Mouse (Mus musculus): Measurements from ENCODE around the gene Cstb. TPM values are rescaled to one million over a fixed set of nuclear protein-coding genes. Genes with fewer than 3 reads are reported as not detected.

Cstb gene
- polyA plus RNA-seq, 1 experiment: 214 TPM

- H3K27me3 ChIP-seq (ENCODE audit: control insufficient read depth, insufficient read depth, low read length, poor library complexity, severe bottlenecking): no peaks in the 10 kb centered on the region
- no peak overlapping the region for H3K27ac ChIP-seq (ENCODE audit: insufficient read depth, low read length)
- H3K4me1 ChIP-seq (ENCODE audit: control insufficient read depth, insufficient read depth, low read length): peaks cover 12% of the 10 kb centered on the region
- no peaks in the 10 kb centered on the region; the same call in 1 of the 2 replicates for H3K36me3 ChIP-seq (ENCODE audit: control insufficient read depth, insufficient read depth, low read length, poor library complexity, severe bottlenecking)
- no peaks in the 10 kb centered on the region for H3K9me3 ChIP-seq (replicated peaks; ENCODE audit: control insufficient read depth, insufficient read depth, low read length, poor library complexity, severe bottlenecking)
- TF ChIP-seq POLR2A (IDR thresholded peaks at IDR 0.05; ENCODE audit: insufficient read depth, low read length): no peak
- TF ChIP-seq EP300 (IDR thresholded peaks at IDR 0.05; ENCODE audit: insufficient read depth, low read depth, low read length): no peak
- TF ChIP-seq CTCF (IDR thresholded peaks at IDR 0.05; ENCODE audit: low read depth, low read length): no peak
- no peak overlapping the region for H3K9ac ChIP-seq (ENCODE audit: low read depth, poor library complexity, severe bottlenecking)
- no peak overlapping the region for H3K4me3 ChIP-seq (ENCODE audit: low read depth, low read length)
These were observed 2.9 kb upstream of the Cstb start for GRCm38 (mm10) chr10:78422614-78423013.

- peak overlapping the region; percentile 96 for H3K4me3 ChIP-seq (ENCODE audit: low read depth, low read length)
- H3K27me3 ChIP-seq (ENCODE audit: control insufficient read depth, insufficient read depth, low read length, poor library complexity, severe bottlenecking): no peaks in the 10 kb centered on the region
- H3K9ac ChIP-seq (ENCODE audit: low read depth, poor library complexity, severe bottlenecking): peak overlapping the region; percentile 67
- no peaks in the 10 kb centered on the region for H3K9me3 ChIP-seq (replicated peaks; ENCODE audit: control insufficient read depth, insufficient read depth, low read length, poor library complexity, severe bottlenecking)
- TF ChIP-seq EP300 (IDR thresholded peaks at IDR 0.05; ENCODE audit: insufficient read depth, low read depth, low read length): no peak
- no peak for TF ChIP-seq POLR2A (IDR thresholded peaks at IDR 0.05; ENCODE audit: insufficient read depth, low read length)
- TF ChIP-seq CTCF (IDR thresholded peaks at IDR 0.05; ENCODE audit: low read depth, low read length): no peak
- H3K27ac ChIP-seq (ENCODE audit: insufficient read depth, low read length): 0 out of 2 replicates have a peak overlapping the region, but pooled peaks have one; percentile 7
- peaks cover 9% of the 10 kb centered on the region for H3K4me1 ChIP-seq (ENCODE audit: control insufficient read depth, insufficient read depth, low read length)
- peaks cover 2% of the 10 kb centered on the region for H3K36me3 ChIP-seq (ENCODE audit: control insufficient read depth, insufficient read depth, low read length, poor library complexity, severe bottlenecking)
These were observed 757 bp downstream of the Cstb start for GRCm38 (mm10) chr10:78426117-78426735.

GRCm38 (mm10) chr10:78428070-78428469 is 2.6 kb downstream of the Cstb start:
- no peaks in the 10 kb centered on the region for H3K9me3 ChIP-seq (replicated peaks; ENCODE audit: control insufficient read depth, insufficient read depth, low read length, poor library complexity, severe bottlenecking)
- H3K4me3 ChIP-seq (ENCODE audit: low read depth, low read length): no peak overlapping the region
- H3K9ac ChIP-seq (ENCODE audit: low read depth, poor library complexity, severe bottlenecking): no peak overlapping the region
- H3K27ac ChIP-seq (ENCODE audit: insufficient read depth, low read length): no peak overlapping the region
- TF ChIP-seq CTCF (IDR thresholded peaks at IDR 0.05; ENCODE audit: low read depth, low read length): no peak
- TF ChIP-seq EP300 (IDR thresholded peaks at IDR 0.05; ENCODE audit: insufficient read depth, low read depth, low read length): no peak
- no peak for TF ChIP-seq POLR2A (IDR thresholded peaks at IDR 0.05; ENCODE audit: insufficient read depth, low read length)
- H3K36me3 ChIP-seq (ENCODE audit: control insufficient read depth, insufficient read depth, low read length, poor library complexity, severe bottlenecking): peaks cover 2% of the 10 kb centered on the region
- no peaks in the 10 kb centered on the region for H3K27me3 ChIP-seq (ENCODE audit: control insufficient read depth, insufficient read depth, low read length, poor library complexity, severe bottlenecking)
- H3K4me1 ChIP-seq (ENCODE audit: control insufficient read depth, insufficient read depth, low read length): peaks cover 9% of the 10 kb centered on the region

- no peak overlapping the region for H3K27ac ChIP-seq (ENCODE audit: insufficient read depth, low read length)
- H3K4me1 ChIP-seq (ENCODE audit: control insufficient read depth, insufficient read depth, low read length): peaks cover 6% of the 10 kb centered on the region
- no peak overlapping the region for H3K9ac ChIP-seq (ENCODE audit: low read depth, poor library complexity, severe bottlenecking)
- no peak overlapping the region for H3K4me3 ChIP-seq (ENCODE audit: low read depth, low read length)
- no peaks in the 10 kb centered on the region for H3K9me3 ChIP-seq (replicated peaks; ENCODE audit: control insufficient read depth, insufficient read depth, low read length, poor library complexity, severe bottlenecking)
- H3K36me3 ChIP-seq (ENCODE audit: control insufficient read depth, insufficient read depth, low read length, poor library complexity, severe bottlenecking): peaks cover 2% of the 10 kb centered on the region
- H3K27me3 ChIP-seq (ENCODE audit: control insufficient read depth, insufficient read depth, low read length, poor library complexity, severe bottlenecking): no peaks in the 10 kb centered on the region
- no peak for TF ChIP-seq EP300 (IDR thresholded peaks at IDR 0.05; ENCODE audit: insufficient read depth, low read depth, low read length)
- no peak for TF ChIP-seq CTCF (IDR thresholded peaks at IDR 0.05; ENCODE audit: low read depth, low read length)
- no peak for TF ChIP-seq POLR2A (IDR thresholded peaks at IDR 0.05; ENCODE audit: insufficient read depth, low read length)
These were observed 3.7 kb downstream of the Cstb start for GRCm38 (mm10) chr10:78429180-78429579.

- Histone ChIP-seq H3K4me1 (ENCODE audit: control insufficient read depth, insufficient read depth, low read length) (peaks cover 4% of the 10 kb centered on the region), H3K9ac (ENCODE audit: low read depth, poor library complexity, severe bottlenecking) (no peak overlapping the region), H3K4me3 (ENCODE audit: low read depth, low read length) (no peak overlapping the region), H3K27me3 (ENCODE audit: control insufficient read depth, insufficient read depth, low read length, poor library complexity, severe bottlenecking) (no peaks in the 10 kb centered on the region), H3K27ac (ENCODE audit: insufficient read depth, low read length) (no peak overlapping the region), H3K9me3 (replicated peaks; ENCODE audit: control insufficient read depth, insufficient read depth, low read length, poor library complexity, severe bottlenecking) (no peaks in the 10 kb centered on the region), H3K36me3 (ENCODE audit: control insufficient read depth, insufficient read depth, low read length, poor library complexity, severe bottlenecking) (peaks cover 2% of the 10 kb centered on the region)
- TF ChIP-seq POLR2A (IDR thresholded peaks at IDR 0.05; ENCODE audit: insufficient read depth, low read length) (no peak), EP300 (IDR thresholded peaks at IDR 0.05; ENCODE audit: insufficient read depth, low read depth, low read length) (no peak)
These were observed 4.3 kb downstream of the Cstb start for GRCm38 (mm10) chr10:78429776-78430175.

- H3K27me3 ChIP-seq (ENCODE audit: control insufficient read depth, insufficient read depth, low read length, poor library complexity, severe bottlenecking): no peaks in the 10 kb centered on the region
These were observed 7.4 kb downstream of the Cstb start for GRCm38 (mm10) chr10:78432853-78433252.

More at GRCm38 (mm10) chr10:78432853-78433252, 7.4 kb downstream of the Cstb start:
- Histone ChIP-seq H3K9me3 (replicated peaks; ENCODE audit: control insufficient read depth, insufficient read depth, low read length, poor library complexity, severe bottlenecking) (no peaks in the 10 kb centered on the region), H3K9ac (ENCODE audit: low read depth, poor library complexity, severe bottlenecking) (no peak overlapping the region), H3K36me3 (ENCODE audit: control insufficient read depth, insufficient read depth, low read length, poor library complexity, severe bottlenecking) (peaks cover under 1% of the 10 kb centered on the region; the same call in 1 of the 2 replicates), H3K27ac (ENCODE audit: insufficient read depth, low read length) (no peak overlapping the region), H3K4me1 (ENCODE audit: control insufficient read depth, insufficient read depth, low read length) (peaks cover 2% of the 10 kb centered on the region), H3K4me3 (ENCODE audit: low read depth, low read length) (no peak overlapping the region)
- TF ChIP-seq EP300 (IDR thresholded peaks at IDR 0.05; ENCODE audit: insufficient read depth, low read depth, low read length) (no peak), CTCF (IDR thresholded peaks at IDR 0.05; ENCODE audit: low read depth, low read length) (no peak), POLR2A (IDR thresholded peaks at IDR 0.05; ENCODE audit: insufficient read depth, low read length) (no peak)
